Mouse (Mus musculus): ENCODE measurements at regions not wholly inside any gene's neighbourhood (a gene's known extent, or its start where the extent isn't known, plus 50 kb on each side); places are given as distances from the start of the nearest gene placed in this dataset.

GRCm38 (mm10) chr15:62476452-62476851 is 1368.5 kb downstream of the Gsdmc2 start:
- H3K4me1 ChIP-seq (replicated peaks; ENCODE audit: control insufficient read depth, insufficient read depth, low read length): no peaks in the 10 kb centered on the region
- 95% methylated on average over 4 of the region's 4 CpGs for WGBS
- H3K36me3 ChIP-seq (ENCODE audit: control insufficient read depth, insufficient read depth, low read length): no peaks in the 10 kb centered on the region
- DNase-seq: no peak
- H3K27me3 ChIP-seq (ENCODE audit: control insufficient read depth, insufficient read depth, low read length): no peaks in the 10 kb centered on the region
- H3K27ac ChIP-seq (ENCODE audit: control insufficient read depth, insufficient read depth, low read length): no peak overlapping the region
- H3K4me3 ChIP-seq (ENCODE audit: control insufficient read depth, insufficient read depth, low read length): no peak overlapping the region
- no peak for TF ChIP-seq CTCF (IDR thresholded peaks at IDR 0.05; ENCODE audit: borderline replicate concordance, control insufficient read depth, extremely low read depth, insufficient read depth, low read length, poor library complexity)
- no peak for TF ChIP-seq POLR2A (IDR thresholded peaks at IDR 0.05; ENCODE audit: control insufficient read depth, extremely low read depth, insufficient read depth, low read length, poor library complexity)

- no peaks in the 10 kb centered on the region for H3K4me1 ChIP-seq (replicated peaks; ENCODE audit: control insufficient read depth, insufficient read depth, low read length)
- TF ChIP-seq POLR2A (IDR thresholded peaks at IDR 0.05; ENCODE audit: control insufficient read depth, extremely low read depth, insufficient read depth, low read length, poor library complexity) (no peak), CTCF (IDR thresholded peaks at IDR 0.05; ENCODE audit: borderline replicate concordance, control insufficient read depth, extremely low read depth, insufficient read depth, low read length, poor library complexity) (no peak)
- DNase-seq: no peak
- H3K4me3 ChIP-seq (ENCODE audit: control insufficient read depth, insufficient read depth, low read length): no peak overlapping the region
- H3K27ac ChIP-seq (ENCODE audit: control insufficient read depth, insufficient read depth, low read length): no peak overlapping the region
- no peaks in the 10 kb centered on the region for H3K27me3 ChIP-seq (ENCODE audit: control insufficient read depth, insufficient read depth, low read length)
- 95% methylated on average over 7 of the region's 7 CpGs for WGBS
- H3K36me3 ChIP-seq (ENCODE audit: control insufficient read depth, insufficient read depth, low read length): no peaks in the 10 kb centered on the region
Observed at GRCm38 (mm10) chr15:62470683-62471331, 1374.2 kb downstream of the Gsdmc2 start.

GRCm38 (mm10) chr15:62468076-62468475 is 1376.9 kb downstream of the Gsdmc2 start:
- 86% methylated on average over 3 of the region's 3 CpGs for WGBS
- no peak overlapping the region for H3K4me3 ChIP-seq (ENCODE audit: control insufficient read depth, insufficient read depth, low read length)
- H3K36me3 ChIP-seq (ENCODE audit: control insufficient read depth, insufficient read depth, low read length): no peaks in the 10 kb centered on the region
- no peak for TF ChIP-seq CTCF (IDR thresholded peaks at IDR 0.05; ENCODE audit: borderline replicate concordance, control insufficient read depth, extremely low read depth, insufficient read depth, low read length, poor library complexity)
- TF ChIP-seq POLR2A (IDR thresholded peaks at IDR 0.05; ENCODE audit: control insufficient read depth, extremely low read depth, insufficient read depth, low read length, poor library complexity): no peak
- H3K4me1 ChIP-seq (replicated peaks; ENCODE audit: control insufficient read depth, insufficient read depth, low read length): no peaks in the 10 kb centered on the region
- DNase-seq: no peak
- no peaks in the 10 kb centered on the region for H3K27me3 ChIP-seq (ENCODE audit: control insufficient read depth, insufficient read depth, low read length)
- H3K27ac ChIP-seq (ENCODE audit: control insufficient read depth, insufficient read depth, low read length): no peak overlapping the region

GRCm38 (mm10) chr15:62466856-62467255 is 1378.1 kb downstream of the Gsdmc2 start:
- H3K27me3 ChIP-seq (ENCODE audit: control insufficient read depth, insufficient read depth, low read length): no peaks in the 10 kb centered on the region
- no peak overlapping the region for H3K4me3 ChIP-seq (ENCODE audit: control insufficient read depth, insufficient read depth, low read length)
- no peak overlapping the region for H3K27ac ChIP-seq (ENCODE audit: control insufficient read depth, insufficient read depth, low read length)
- no peaks in the 10 kb centered on the region for H3K4me1 ChIP-seq (replicated peaks; ENCODE audit: control insufficient read depth, insufficient read depth, low read length)
- TF ChIP-seq CTCF (IDR thresholded peaks at IDR 0.05; ENCODE audit: borderline replicate concordance, control insufficient read depth, extremely low read depth, insufficient read depth, low read length, poor library complexity) (no peak), POLR2A (IDR thresholded peaks at IDR 0.05; ENCODE audit: control insufficient read depth, extremely low read depth, insufficient read depth, low read length, poor library complexity) (no peak)
- H3K36me3 ChIP-seq (ENCODE audit: control insufficient read depth, insufficient read depth, low read length): no peaks in the 10 kb centered on the region
- no peak for DNase-seq

- H3K4me1 ChIP-seq (replicated peaks; ENCODE audit: control insufficient read depth, insufficient read depth, low read length): peaks cover 4% of the 10 kb centered on the region
- H3K27ac ChIP-seq (ENCODE audit: control insufficient read depth, insufficient read depth, low read length): no peak overlapping the region
- TF ChIP-seq CTCF (IDR thresholded peaks at IDR 0.05; ENCODE audit: borderline replicate concordance, control insufficient read depth, extremely low read depth, insufficient read depth, low read length, poor library complexity): no peak
- no peak for TF ChIP-seq POLR2A (IDR thresholded peaks at IDR 0.05; ENCODE audit: control insufficient read depth, extremely low read depth, insufficient read depth, low read length, poor library complexity)
- no peaks in the 10 kb centered on the region for H3K27me3 ChIP-seq (ENCODE audit: control insufficient read depth, insufficient read depth, low read length)
- H3K36me3 ChIP-seq (ENCODE audit: control insufficient read depth, insufficient read depth, low read length): no peaks in the 10 kb centered on the region
- 94% methylated on average over 6 of the region's 6 CpGs for WGBS
- H3K4me3 ChIP-seq (ENCODE audit: control insufficient read depth, insufficient read depth, low read length): no peak overlapping the region
- no peak for DNase-seq
Observed at GRCm38 (mm10) chr15:62465026-62465839, 1379.7 kb downstream of the Gsdmc2 start.

GRCm38 (mm10) chr15:62462698-62463097 is 1382.3 kb downstream of the Gsdmc2 start:
- peaks cover 10% of the 10 kb centered on the region for H3K4me1 ChIP-seq (replicated peaks; ENCODE audit: control insufficient read depth, insufficient read depth, low read length)
- H3K27me3 ChIP-seq (ENCODE audit: control insufficient read depth, insufficient read depth, low read length): no peaks in the 10 kb centered on the region
- WGBS: 88% methylated on average over 3 of the region's 3 CpGs
- DNase-seq: no peak
- no peak overlapping the region for H3K27ac ChIP-seq (ENCODE audit: control insufficient read depth, insufficient read depth, low read length)
- no peak overlapping the region for H3K4me3 ChIP-seq (ENCODE audit: control insufficient read depth, insufficient read depth, low read length)
- TF ChIP-seq POLR2A (IDR thresholded peaks at IDR 0.05; ENCODE audit: control insufficient read depth, extremely low read depth, insufficient read depth, low read length, poor library complexity) (no peak), CTCF (IDR thresholded peaks at IDR 0.05; ENCODE audit: borderline replicate concordance, control insufficient read depth, extremely low read depth, insufficient read depth, low read length, poor library complexity) (no peak)
- no peaks in the 10 kb centered on the region for H3K36me3 ChIP-seq (ENCODE audit: control insufficient read depth, insufficient read depth, low read length)
